Mouse (Mus musculus): ENCODE results near the gene Tm4sf5. TPM values are rescaled to one million over a fixed set of nuclear protein-coding genes. Genes with fewer than 3 reads are reported as not detected.
A peak's percentile ranks its signal among the peaks of the same experiment; 100 is the strongest.
"Not testable (repeated sequence)": the region's sequence is repeated elsewhere in the genome, so short reads cannot be mapped to it uniquely, and the experiment has no call there.

Gene Tm4sf5
- polyA plus RNA-seq (2011; ENCODE audit: insufficient read length, low read depth, missing spikeins) = not detected in 2 replicates

GRCm38 (mm10) chr11:70504970-70505369 is at the start of gene Tm4sf5:
TSS of gene Tm4sf5 (plus strand) at chr11:70505244.
- Histone ChIP-seq H3K4me1 (ENCODE audit: control insufficient read depth, insufficient read depth, low read length) (no peaks in the 10 kb centered on the region), H3K4me3 (ENCODE audit: insufficient read depth, low read length) (no peak within 1 kb of the TSS), H3K27ac (ENCODE audit: insufficient read depth, low read length) (no peak within 1 kb of the TSS)
- TF ChIP-seq CTCF (IDR thresholded peaks at IDR 0.05; ENCODE audit: borderline replicate concordance, insufficient read depth, low read length) (no peak), POLR2A (IDR thresholded peaks at IDR 0.05; ENCODE audit: low read depth, low read length) (no peak)

- no peaks in the 10 kb centered on the region for H3K4me1 ChIP-seq (ENCODE audit: control insufficient read depth, insufficient read depth, low read length)
- H3K4me3 ChIP-seq (ENCODE audit: insufficient read depth, low read length) = peak within 1 kb of the TSS; percentile 56
- no peak within 1 kb of the TSS for H3K27ac ChIP-seq (ENCODE audit: insufficient read depth, low read length)
- no peak for TF ChIP-seq CTCF (IDR thresholded peaks at IDR 0.05; ENCODE audit: borderline replicate concordance, insufficient read depth, low read length)
- TF ChIP-seq POLR2A (IDR thresholded peaks at IDR 0.05; ENCODE audit: low read depth, low read length) = no peak
Measured at GRCm38 (mm10) chr11:70458688-70459600, 46.1 kb upstream of the Tm4sf5 start, which contains the start of gene Zmynd15. TSS of gene Zmynd15 (plus strand) at chr11:70459433.

- no peak for TF ChIP-seq CTCF (IDR thresholded peaks at IDR 0.05; ENCODE audit: borderline replicate concordance, insufficient read depth, low read length)
- no peak for TF ChIP-seq POLR2A (IDR thresholded peaks at IDR 0.05; ENCODE audit: low read depth, low read length)
- Histone ChIP-seq H3K27ac (ENCODE audit: insufficient read depth, low read length) (no peak within 1 kb of the TSS), H3K4me3 (ENCODE audit: insufficient read depth, low read length) (peak within 1 kb of the TSS; percentile 56), H3K4me1 (ENCODE audit: control insufficient read depth, insufficient read depth, low read length) (no peaks in the 10 kb centered on the region)
Measured at GRCm38 (mm10) chr11:70459601-70460101, 45.4 kb upstream of the Tm4sf5 start, which contains the start of gene Cxcl16. TSS of gene Cxcl16 (minus strand) at chr11:70459984.

GRCm38 (mm10) chr11:70463970-70464369 is 41.1 kb upstream of the Tm4sf5 start:
- no peak for TF ChIP-seq POLR2A (IDR thresholded peaks at IDR 0.05; ENCODE audit: low read depth, low read length)
- TF ChIP-seq CTCF (IDR thresholded peaks at IDR 0.05; ENCODE audit: borderline replicate concordance, insufficient read depth, low read length) = no peak
- Histone ChIP-seq H3K27ac (ENCODE audit: insufficient read depth, low read length) (no peak overlapping the region), H3K4me1 (ENCODE audit: control insufficient read depth, insufficient read depth, low read length) (0 out of 2 replicates have a peak, but pooled peaks cover 2% of the 10 kb centered on the region), H3K4me3 (ENCODE audit: insufficient read depth, low read length) (no peak overlapping the region)

- H3K27ac ChIP-seq (ENCODE audit: insufficient read depth, low read length) = no peak overlapping the region
- 0 out of 2 replicates have a peak, but pooled peaks cover 2% of the 10 kb centered on the region for H3K4me1 ChIP-seq (ENCODE audit: control insufficient read depth, insufficient read depth, low read length)
- no peak for TF ChIP-seq CTCF (IDR thresholded peaks at IDR 0.05; ENCODE audit: borderline replicate concordance, insufficient read depth, low read length)
- TF ChIP-seq POLR2A (IDR thresholded peaks at IDR 0.05; ENCODE audit: low read depth, low read length) = no peak
- H3K4me3 ChIP-seq (ENCODE audit: insufficient read depth, low read length) = no peak overlapping the region
Measured at GRCm38 (mm10) chr11:70465211-70465610, 39.8 kb upstream of the Tm4sf5 start.

- Histone ChIP-seq H3K4me1 (ENCODE audit: control insufficient read depth, insufficient read depth, low read length) (0 out of 2 replicates have a peak, but pooled peaks cover 2% of the 10 kb centered on the region), H3K27ac (ENCODE audit: insufficient read depth, low read length) (no peak overlapping the region), H3K4me3 (ENCODE audit: insufficient read depth, low read length) (no peak overlapping the region)
- TF ChIP-seq POLR2A (IDR thresholded peaks at IDR 0.05; ENCODE audit: low read depth, low read length) = no peak
- no peak for TF ChIP-seq CTCF (IDR thresholded peaks at IDR 0.05; ENCODE audit: borderline replicate concordance, insufficient read depth, low read length)
Measured at GRCm38 (mm10) chr11:70465824-70466223, 39.2 kb upstream of the Tm4sf5 start.

GRCm38 (mm10) chr11:70467902-70468619 is 37.0 kb upstream of the Tm4sf5 start:
- Histone ChIP-seq H3K4me1 (ENCODE audit: control insufficient read depth, insufficient read depth, low read length) (0 out of 2 replicates have a peak, but pooled peaks cover 2% of the 10 kb centered on the region), H3K27ac (ENCODE audit: insufficient read depth, low read length) (no peak overlapping the region), H3K4me3 (ENCODE audit: insufficient read depth, low read length) (no peak overlapping the region)
- TF ChIP-seq POLR2A (IDR thresholded peaks at IDR 0.05; ENCODE audit: low read depth, low read length) = no peak
- no peak for TF ChIP-seq CTCF (IDR thresholded peaks at IDR 0.05; ENCODE audit: borderline replicate concordance, insufficient read depth, low read length)

GRCm38 (mm10) chr11:70469764-70470163 is 35.3 kb upstream of the Tm4sf5 start:
- TF ChIP-seq POLR2A (IDR thresholded peaks at IDR 0.05; ENCODE audit: low read depth, low read length) (no peak), CTCF (IDR thresholded peaks at IDR 0.05; ENCODE audit: borderline replicate concordance, insufficient read depth, low read length) (no peak)
- no peak overlapping the region for H3K4me3 ChIP-seq (ENCODE audit: insufficient read depth, low read length)
- H3K4me1 ChIP-seq (ENCODE audit: control insufficient read depth, insufficient read depth, low read length) = 0 out of 2 replicates have a peak, but pooled peaks cover 2% of the 10 kb centered on the region
- no peak overlapping the region for H3K27ac ChIP-seq (ENCODE audit: insufficient read depth, low read length)

GRCm38 (mm10) chr11:70472716-70473115 is 32.3 kb upstream of the Tm4sf5 start:
- Histone ChIP-seq H3K27ac (ENCODE audit: insufficient read depth, low read length) (no peak overlapping the region), H3K4me3 (ENCODE audit: insufficient read depth, low read length) (no peak overlapping the region), H3K4me1 (ENCODE audit: control insufficient read depth, insufficient read depth, low read length) (0 out of 2 replicates have a peak, but pooled peaks cover under 1% of the 10 kb centered on the region)
- TF ChIP-seq POLR2A (IDR thresholded peaks at IDR 0.05; ENCODE audit: low read depth, low read length) (no peak), CTCF (IDR thresholded peaks at IDR 0.05; ENCODE audit: borderline replicate concordance, insufficient read depth, low read length) (no peak)

GRCm38 (mm10) chr11:70473291-70473690 is 31.8 kb upstream of the Tm4sf5 start:
- H3K27ac ChIP-seq (ENCODE audit: insufficient read depth, low read length); H3K4me1 ChIP-seq (ENCODE audit: control insufficient read depth, insufficient read depth, low read length); H3K4me3 ChIP-seq (ENCODE audit: insufficient read depth, low read length): not testable (repeated sequence)

Measured in embryonic fibroblast, embryonic 13.5 days (primary cell).